Mouse (Mus musculus) left cerebral cortex, postnatal 36 days (tissue): ENCODE results near the gene Slc5a4b. TPM values are rescaled to one million over a fixed set of nuclear protein-coding genes. Genes with fewer than 3 reads are reported as not detected.

Source experiments
- DNase-seq, 2 experiments: peaks; one replicate each; pipeline ENCODE4 v3.0.0; 2021 to 2022; ENCODE audit warnings: low spot score in 2 of 2, mixed read lengths in 1 of 2
- intact Hi-C: fragments of 180-260 bp; cut with DNase I; formaldehyde crosslinking; loops from one replicate; pipeline ENCODE4 v1.15.1; 2025
- total RNA-seq, 2 experiments: library from RNA; stranded (reverse); gene quantifications; 2 replicates each; pipeline ENCODE4 v1.2.3; 2021

Gene Slc5a4b
- total RNA-seq, 2 experiments from 2014 or later: not detected

DNA sequence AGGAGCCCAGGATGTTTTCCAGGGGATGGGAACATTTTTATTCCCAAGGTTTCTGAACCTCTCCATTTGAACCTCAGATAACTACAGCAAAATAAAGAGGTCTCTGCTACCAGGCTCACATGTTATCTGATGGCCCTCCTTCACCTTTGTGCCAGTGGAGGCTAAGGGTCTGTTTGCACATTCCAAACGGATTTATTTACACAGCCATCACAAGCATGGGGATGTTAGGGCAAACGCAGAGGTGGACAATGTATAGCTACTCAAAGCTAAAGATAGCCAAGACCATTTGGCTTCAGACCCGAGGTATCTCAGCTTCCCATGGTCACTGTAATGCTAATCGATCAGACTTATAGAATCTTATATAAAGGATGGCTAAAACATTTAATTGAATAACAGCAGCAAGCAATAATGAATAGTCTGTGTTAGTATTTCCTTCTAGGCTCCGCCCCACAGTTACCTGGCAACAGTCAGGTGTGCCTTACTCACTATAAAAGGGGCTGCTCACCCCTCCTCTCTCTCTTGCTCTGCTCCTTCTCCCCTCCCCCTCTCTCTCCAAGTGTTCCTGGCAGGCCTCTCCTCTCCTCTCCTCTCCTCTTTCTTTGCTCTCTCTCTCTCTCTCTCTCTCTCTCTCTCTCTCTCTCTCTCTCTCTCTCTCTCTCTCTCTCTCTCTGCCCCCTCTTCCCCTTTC lies 63.4 kb downstream of the Slc5a4b start:
- intact Hi-C loops: no loop called here
- DNase-seq: no peak

DNA sequence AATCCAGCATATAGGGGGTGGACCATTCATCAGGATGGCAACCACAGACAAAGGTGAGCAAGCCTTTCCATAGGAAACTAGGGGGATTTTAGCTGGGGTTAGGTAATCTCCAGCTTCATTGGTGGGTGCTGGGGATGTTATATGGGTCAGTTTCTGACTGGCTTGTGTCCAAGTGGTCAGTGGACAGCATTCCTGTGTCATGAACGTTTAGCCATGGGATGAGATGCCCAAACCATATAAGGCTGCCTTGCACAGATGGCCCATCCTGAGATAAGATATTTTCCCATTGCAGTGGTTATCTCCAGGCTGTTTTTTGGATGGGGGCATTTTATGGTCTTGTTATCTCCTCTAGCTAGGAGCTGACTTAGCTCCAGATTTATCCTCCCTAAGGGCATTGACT lies 64.0 kb downstream of the Slc5a4b start:
- intact Hi-C loops: no loop called here

DNA sequence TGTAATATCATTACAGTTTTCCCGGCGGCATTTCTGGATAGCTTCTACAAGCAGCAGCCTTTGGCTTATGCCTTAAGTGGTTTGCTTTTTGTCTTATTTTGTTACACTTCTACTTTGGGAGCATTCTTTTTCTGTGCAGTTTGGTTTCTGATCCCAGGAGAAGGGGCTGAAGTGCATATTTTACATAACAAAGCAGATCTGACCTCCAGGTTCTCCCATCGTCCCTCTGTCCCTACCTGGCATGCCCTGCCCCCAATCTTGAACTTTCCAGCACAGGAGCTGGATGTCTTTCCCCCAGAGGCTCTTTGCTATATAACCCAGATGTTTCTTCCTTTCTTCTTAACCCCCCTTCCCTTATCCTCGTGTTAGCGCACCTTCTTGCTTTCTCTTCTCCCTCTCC lies 65.4 kb downstream of the Slc5a4b start:
- DNase-seq: no peak
- intact Hi-C loops: no loop called here

More for the DNA sequence above, 64.0 kb downstream of the Slc5a4b start:
- no peak for DNase-seq

DNA sequence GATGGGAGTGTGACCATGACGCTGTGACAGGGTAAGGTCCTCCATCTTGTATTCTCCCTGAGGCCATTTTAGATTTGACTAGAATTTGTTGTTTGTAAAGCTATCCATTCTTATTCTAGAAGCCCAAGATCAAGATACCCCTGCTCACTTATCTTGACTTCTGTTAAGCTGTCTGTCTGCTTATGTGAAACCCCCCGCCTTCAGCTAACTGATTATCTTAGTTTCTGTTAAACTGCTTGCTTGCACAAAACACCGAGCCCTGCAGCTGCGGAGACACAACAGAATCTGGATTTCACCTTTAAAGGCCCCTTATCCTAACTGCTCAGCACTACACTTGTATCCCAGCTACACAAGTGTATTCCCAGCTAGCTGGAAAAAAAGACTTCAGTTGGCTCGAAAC lies 73.8 kb downstream of the Slc5a4b start:
- no peak for DNase-seq
- intact Hi-C loops: no loop called here

DNA sequence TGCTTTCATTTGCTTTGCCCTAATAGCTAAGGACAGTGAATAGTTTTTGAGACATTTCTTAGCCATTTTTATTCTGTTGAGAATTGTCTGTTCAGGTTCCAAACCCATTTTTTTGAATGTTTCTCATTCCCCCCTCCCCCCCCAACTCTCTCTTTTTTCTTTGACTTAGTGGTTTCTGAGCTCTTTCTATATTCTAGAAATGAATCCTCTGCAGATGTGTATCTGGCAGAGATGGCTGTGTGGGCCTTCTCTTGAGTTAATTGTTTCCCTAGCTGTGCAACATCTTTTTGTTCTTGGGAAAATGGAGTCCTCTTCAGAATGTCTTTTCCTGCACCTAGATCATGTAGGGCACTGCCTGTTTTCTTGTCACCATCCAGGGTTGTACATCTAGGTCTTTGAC lies 75.5 kb downstream of the Slc5a4b start:
- intact Hi-C loops: no loop called here

DNA sequence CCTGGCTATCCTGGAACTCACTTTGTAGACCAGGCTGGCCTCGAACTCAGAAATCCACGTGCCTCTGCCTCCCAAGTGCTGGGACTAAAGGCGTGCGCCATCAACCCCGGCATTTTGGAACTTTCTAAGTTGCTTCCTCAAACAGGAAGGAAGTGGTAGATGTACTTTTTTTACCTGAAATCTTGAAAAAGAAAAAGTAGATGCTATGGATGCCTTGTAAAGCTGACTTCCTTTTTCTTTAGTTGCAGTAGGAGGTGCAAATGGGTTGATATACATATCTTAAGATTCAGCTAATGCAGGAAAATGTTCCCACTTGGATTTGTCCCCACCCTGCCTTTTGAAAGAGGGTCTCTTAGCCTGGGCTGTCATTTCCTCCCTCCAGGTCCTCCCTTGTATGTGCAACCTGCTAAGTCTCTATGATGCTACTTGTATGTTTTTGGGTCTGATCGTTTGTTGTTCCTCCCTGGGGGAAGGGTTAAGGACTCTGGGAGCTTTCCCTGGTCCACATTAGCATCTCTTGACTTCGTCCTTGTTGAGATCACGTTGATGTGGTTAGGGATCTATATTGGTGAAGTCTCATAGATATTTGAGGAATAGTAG lies 76.7 kb downstream of the Slc5a4b start:
- intact Hi-C loops: no loop called here
- DNase-seq: no peak

More for the DNA sequence above, 75.5 kb downstream of the Slc5a4b start:
- DNase-seq: no peak

DNA sequence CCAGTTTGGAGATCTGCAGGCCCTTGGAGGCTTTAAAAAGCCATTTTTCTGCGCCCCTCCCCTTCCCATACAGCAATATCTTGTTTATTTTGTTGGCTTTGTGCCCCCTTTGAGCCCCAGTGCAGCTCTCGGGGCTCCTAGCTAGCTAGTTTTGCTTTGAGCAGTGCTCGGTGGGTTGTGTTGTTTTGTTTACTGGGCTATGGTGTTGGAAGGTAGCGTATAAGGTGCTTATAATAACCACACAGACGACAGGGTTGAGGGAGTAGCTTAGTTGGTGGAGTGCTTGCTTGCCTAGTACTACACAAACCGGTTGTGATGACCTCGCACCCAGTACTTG lies 77.7 kb downstream of the Slc5a4b start:
- DNase-seq: no peak
- intact Hi-C loops: no loop called here

DNA sequence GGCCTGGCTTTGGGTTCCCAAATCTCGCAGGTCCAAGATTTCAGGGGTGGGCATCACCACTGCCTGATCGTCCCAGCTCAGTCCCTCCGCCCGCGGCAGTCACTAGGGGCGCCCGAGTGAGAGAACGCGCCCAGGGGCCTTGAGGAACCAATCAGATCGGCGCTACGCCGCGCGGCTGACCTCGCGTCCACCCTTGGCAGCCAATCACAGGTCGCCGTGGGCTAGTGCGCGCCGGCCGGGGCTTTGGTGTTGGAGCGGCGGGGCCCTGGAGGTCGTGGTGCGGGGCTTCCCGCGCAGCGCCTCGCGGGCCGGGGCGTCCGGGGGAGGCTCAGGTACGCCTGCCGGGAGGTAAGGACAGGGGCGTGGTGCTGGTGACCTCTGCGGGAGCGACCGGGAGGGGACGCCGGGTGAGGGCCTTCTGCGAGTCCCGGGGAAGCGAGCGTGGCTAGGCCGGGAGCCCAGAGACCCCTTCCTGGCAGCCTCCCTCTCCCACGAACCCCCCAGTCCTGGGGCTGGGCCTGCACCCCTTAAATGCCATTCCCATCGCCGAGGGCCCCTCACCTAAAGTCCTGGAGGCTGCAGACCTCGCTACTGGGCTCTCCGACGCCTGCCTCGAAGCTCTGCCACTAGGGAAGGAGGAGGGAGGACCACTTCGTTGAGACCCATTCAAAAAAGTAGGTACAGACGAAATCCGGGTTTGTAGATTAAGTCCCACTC lies 78.2 kb downstream of the Slc5a4b start, which contains the start of gene Zfp280b:
TSS of gene Zfp280b (plus strand) at position 249 of the 717 bp plus-strand sequence.
- peak; percentile 93 to 94 for DNase-seq
- intact Hi-C loops: no loop called here

DNA sequence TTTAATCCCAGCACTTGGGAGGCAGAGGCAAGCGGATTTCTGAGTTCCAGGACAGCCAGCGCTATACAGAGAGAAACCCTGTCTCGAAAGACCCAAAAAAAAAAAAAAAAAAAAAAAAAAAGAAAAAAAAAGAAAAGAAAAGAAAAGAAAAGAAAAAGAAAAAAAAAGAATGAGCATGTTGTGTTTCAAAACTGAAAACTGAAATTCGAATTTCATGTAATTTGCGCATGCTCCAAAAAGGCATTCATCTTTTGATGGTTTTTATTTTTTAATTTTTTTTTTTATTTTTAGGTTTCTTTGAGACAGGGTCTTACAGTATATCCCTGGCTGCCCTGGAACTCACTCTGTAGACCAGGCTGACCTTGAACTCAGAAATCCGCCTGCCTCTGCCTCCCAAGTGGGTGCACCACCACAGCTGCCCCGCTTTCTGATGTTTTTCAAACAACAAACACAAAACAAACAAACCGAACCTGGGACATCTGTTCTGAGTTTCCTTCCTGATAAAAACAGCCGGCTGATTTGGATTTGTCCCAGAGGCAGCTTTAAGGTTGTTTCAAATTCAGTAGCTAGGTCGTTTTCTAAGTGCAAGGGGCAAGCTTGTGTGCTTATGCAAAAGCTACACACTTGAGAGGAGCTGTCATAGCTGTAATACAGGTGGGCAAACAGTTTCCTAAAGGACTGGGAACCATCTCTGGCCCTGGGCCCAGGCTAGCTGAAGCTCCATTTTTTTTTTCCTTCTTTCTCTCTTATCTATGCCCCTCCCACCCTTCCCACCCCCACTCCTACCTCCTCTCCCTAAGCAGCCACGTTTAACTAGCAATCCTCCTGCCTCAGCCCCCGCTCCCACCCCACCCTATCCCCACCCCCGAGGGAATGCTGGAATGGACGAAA lies 79.0 kb downstream of the Slc5a4b start:
- intact Hi-C loops: no loop called here
- no peak for DNase-seq

DNA sequence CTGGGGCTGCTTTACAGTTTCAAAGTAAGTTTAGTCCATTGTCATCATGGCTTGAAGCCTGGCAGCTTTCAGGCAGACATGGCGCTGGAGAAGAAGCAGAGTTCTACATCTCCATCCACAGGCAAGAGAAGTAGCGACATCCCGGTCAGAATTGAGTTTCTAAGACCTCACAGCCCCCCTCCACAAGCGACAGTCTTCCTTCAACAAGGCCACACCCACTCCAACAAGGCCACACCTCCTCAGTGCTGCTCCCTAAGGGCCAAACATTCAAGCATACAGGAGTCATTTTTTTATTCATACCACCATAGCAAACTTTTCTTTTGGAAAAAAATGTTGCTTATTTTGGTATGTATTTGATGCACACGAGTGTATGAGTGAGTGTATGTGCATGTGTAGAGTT lies 80.3 kb downstream of the Slc5a4b start:
- intact Hi-C loops: no loop called here
- DNase-seq: no peak

DNA sequence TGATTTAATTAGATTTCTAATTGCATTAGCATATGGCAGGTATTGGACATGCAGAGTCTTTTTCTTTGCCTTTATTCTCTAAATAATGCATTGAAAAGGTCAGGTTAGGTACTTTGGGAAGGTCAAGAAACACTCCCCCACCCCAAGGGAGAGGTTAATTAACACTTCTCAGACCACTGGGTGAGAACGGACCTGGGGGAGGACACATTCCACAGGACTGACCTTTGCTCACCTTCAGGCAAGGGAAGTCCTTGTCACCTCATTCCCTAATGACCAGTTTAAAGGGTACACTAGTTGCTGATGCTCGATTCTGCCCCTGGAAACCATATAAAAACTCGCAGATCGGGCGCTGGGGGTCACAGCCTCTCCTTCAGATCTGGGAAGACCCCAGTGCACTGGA lies 81.5 kb downstream of the Slc5a4b start:
- DNase-seq: no peak
- intact Hi-C loops: no loop called here

DNA sequence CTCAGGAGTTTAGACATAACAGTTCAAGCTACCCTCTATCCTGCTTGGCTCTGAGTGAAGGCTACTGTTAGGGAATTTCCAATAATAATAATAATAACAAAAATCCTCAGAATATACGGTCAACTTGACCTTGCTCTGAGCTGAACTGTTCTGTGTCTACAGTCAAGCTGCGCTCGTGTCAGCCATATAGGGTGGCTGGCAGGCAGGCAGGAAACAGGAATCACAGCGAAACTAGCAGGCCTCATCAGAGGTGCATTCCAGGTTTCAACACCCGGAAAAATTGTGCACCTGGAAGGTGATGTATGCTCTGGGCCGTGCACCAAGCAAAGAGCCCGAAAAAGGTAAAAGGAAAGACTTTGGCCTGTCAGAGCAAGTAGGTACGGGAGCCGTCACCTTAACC lies 82.4 kb downstream of the Slc5a4b start:
- no peak for DNase-seq
- intact Hi-C loops: no loop called here

DNA sequence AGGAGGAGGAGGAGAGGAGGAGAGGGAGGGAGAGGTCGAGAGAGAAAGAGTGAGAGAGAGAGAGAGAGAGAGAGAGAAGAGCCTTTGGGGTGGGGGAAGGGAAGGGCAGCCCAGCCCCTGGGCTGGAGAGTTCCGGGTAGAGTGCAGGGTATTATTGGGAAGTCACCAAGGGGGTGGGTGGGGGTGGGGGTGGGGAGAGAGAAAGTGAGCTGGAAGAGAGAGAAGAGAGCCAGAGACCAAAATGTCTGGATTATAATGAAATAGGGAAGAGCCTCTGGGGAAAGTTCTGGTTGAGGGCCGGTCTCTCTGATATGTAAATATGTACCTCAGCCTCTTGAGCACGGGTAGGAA lies 82.8 kb downstream of the Slc5a4b start:
- no peak for DNase-seq
- intact Hi-C loops: no loop called here

DNA sequence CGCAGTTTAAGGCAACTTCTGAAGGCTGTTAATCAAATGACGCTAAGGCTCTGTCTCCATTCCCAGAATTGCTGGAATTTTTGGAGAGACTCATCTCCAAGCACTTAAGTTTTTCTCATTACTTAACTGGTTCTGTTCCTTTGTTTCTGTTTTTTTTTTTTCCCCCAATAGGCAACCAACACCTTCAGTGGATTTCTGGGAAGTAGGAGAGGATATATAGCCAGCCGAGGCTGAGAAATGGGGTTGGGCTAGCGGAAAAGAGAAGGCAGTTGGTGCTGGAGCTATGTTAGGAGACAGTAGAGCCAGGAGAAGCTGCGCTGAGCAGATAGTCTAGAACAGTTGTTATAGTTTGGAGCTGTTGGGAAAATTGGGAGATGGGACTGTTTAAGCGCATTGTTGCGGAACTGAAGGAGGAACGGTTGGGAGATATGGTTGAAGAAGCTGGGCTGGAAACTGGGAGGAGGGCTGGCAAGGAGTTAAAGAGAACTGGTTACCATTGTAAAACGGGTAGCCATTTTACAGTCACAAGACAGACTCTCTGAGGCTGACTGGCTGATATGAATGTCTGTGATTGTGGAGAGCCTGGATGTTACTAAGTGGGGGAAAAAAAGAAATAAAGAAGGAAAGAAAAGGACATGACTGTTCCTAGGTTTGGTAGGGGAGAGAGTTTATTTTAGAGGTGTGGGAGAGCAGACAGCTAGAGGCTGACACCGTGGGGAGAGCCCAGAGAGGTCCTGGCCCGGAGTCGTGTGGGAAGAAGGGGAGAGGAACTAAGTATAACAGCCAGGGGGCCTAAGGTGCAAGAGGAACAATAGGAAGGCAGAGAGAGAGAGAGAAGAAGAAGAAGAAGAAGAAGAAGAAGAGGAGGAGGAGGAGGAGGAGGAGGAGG lies 83.4 kb downstream of the Slc5a4b start:
- intact Hi-C loops: no loop called here
- DNase-seq: no peak

DNA sequence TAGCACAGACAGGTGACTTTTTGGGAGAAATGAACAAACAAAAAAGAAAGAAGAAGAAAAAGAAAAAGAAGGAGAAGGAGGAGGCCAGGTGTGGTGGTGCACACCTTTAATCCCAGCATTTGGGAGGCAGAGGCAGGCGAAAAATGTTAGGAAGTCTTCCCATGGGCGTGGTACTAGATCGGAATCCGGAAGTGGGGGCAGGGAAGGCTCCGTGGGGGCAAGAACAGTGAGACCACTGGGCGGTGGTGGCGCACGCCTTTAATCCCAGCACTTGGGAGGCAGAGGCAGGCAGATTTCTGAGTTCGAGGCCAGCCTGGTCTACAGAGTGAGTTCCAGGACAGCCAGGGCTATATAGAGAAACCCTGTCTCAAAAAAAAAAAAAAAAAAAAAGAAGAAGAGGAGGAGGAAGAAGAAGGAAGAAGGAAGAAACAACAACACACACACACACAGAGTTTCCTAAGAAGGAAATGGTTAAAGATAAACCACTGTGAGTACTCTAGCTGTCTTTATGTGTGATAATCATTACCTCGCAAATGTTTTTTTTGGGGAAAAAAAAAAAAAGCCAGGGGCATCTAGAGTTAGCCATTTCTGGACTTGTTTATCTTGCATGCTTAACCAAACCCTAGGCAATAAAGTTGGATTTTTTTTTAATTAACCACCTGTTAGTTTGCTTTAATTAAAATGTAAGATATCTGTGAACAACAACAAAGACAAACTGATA lies 85.1 kb downstream of the Slc5a4b start:
- DNase-seq: no peak
- intact Hi-C loops: no loop called here

DNA sequence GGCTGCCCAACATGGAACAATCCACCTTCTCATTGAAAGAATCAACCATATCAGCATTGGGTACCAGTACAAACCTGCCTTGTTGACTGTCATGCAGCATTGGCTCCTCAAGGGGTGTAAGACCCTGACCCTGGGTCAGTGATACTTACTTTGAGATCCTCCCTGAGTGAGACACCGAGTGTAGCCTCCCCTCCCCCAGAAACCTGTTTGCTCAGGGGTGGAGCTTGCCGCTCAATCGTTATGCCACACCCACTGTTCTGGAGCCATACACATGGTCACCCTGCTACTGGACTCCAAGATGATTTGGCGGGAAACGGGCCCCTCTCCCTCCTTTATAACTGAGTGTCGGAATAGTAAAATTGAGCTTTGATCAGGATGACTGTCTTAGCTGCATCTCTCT lies 86.8 kb downstream of the Slc5a4b start:
- no peak for DNase-seq
- intact Hi-C loops: no loop called here

DNA sequence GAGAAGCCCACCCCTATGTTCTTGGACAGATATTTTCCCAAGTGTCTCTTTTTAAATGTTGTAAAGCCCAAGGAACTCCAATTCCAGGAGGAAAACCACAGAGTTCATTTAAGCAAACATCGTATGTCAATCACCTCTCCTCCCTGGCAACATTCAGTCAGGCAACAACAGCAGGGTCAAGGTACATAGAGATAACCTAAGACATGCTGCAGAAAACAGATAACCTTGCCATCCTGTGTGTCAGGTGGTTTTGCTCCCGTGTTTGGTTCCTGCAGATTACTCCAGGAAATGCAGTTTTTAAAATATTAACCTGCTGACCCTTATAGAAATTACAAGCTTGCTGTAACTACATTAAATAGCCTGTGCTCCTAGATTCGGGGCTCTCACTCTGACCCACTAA lies 89.0 kb downstream of the Slc5a4b start:
- no peak for DNase-seq
- intact Hi-C loops: no loop called here

DNA sequence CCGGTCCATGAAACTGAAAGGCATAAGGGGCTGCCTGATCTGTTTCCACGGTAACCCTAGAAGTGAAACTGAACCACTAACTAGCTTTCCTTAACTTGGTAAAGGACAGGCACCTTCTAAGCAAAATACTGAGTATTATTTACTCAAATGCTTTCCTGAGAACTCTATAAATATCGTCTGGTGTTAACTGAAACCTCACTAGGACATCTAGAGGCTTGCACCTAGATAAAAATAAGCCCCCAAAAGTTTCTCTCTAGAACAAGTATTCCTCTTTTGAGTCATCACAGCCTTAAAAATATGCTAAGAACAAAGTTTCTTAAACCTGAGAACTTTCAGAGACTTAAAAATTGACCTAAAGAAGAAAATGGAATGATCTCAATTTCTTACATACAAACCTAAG lies 93.9 kb downstream of the Slc5a4b start:
- intact Hi-C loops: no loop called here
- DNase-seq: no peak

DNA sequence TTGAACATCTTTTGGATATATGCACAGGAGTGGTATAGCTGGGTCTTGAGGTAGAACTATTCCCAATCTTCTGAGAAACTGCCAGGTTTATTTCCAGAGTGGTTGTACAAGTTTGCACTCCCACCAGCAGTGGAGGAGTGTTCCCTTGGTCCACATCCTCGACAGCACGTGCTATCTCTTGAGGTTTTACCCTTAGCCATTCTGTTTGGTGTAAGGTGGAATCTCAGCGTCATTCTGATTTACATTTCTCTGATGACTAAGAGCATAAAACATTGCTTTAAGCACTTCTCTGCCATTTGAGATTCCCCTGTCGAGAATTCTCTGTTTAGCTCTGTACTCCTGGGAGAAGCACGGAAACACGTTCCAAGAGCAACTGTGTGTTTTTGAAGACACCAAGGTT lies 97.8 kb downstream of the Slc5a4b start:
- no peak for DNase-seq
- intact Hi-C loops: no loop called here
